Mouse (Mus musculus) hindbrain, embryonic 16.5 days (tissue): Measurements from ENCODE around the gene Loxl3. TPM values are rescaled to one million over a fixed set of nuclear protein-coding genes. Genes with fewer than 3 reads are reported as not detected.

Source experiments
- ATAC-seq: fragments of 200-750 bp; cut with Nextera tagmentation; 2 replicates; pipeline ENCODE4 v1.8.0; 2017; ENCODE audit warnings: moderate TSS enrichment, moderate library complexity
- H3K27ac ChIP-seq: fragments of 300-500 bp; sonication (generic); 2 replicates; pipeline ENCODE4 v1.5.1; 2014; ENCODE audit warnings: low read depth, mild to moderate bottlenecking, control low read depth, low read length, moderate library complexity
- H3K27me3 ChIP-seq: fragments of 300-500 bp; sonication (generic); replicated peaks from 2 replicates; pipeline ENCODE4 v1.6.1; 2014; ENCODE audit warnings: low read length; ENCODE audit not compliant: control insufficient read depth, insufficient read depth
- H3K36me3 ChIP-seq: fragments of 300-500 bp; sonication (generic); 2 replicates; pipeline ENCODE4 v1.6.1; 2014; ENCODE audit warnings: mild to moderate bottlenecking, low read length, moderate library complexity, mixed read lengths; ENCODE audit not compliant: control insufficient read depth, insufficient read depth
- H3K4me1 ChIP-seq: fragments of 300-500 bp; sonication (generic); 2 replicates; pipeline ENCODE4 v1.6.1; 2014; ENCODE audit warnings: low read depth, low read length; ENCODE audit not compliant: control insufficient read depth, insufficient read depth
- H3K4me2 ChIP-seq: fragments of 300-500 bp; sonication (generic); 2 replicates; pipeline ENCODE4 v1.6.1; 2014; ENCODE audit warnings: mild to moderate bottlenecking, low read length, control low read depth, moderate library complexity
- H3K4me3 ChIP-seq: fragments of 300-500 bp; sonication (generic); 2 replicates; pipeline ENCODE4 v1.5.1; 2014; ENCODE audit warnings: mild to moderate bottlenecking, low read length, control low read depth, moderate library complexity
- H3K9ac ChIP-seq: fragments of 300-500 bp; sonication (generic); 2 replicates; pipeline ENCODE4 v1.6.1; 2014; ENCODE audit warnings: low read depth, mild to moderate bottlenecking, control low read depth, low read length, moderate library complexity
- H3K9me3 ChIP-seq: fragments of 300-500 bp; sonication (generic); 2 replicates; pipeline ENCODE4 v1.6.1; 2014; ENCODE audit warnings: mild to moderate bottlenecking, low read length, moderate library complexity; ENCODE audit not compliant: control insufficient read depth
- WGBS: fragments of 180-500 bp; shearing (Covaris S2); extraction: QIAGEN DNeasy Blood & Tissue Kit; methylation state at CpG from one replicate; pipeline ENCODE4 v1.1.7; 2014; 5-methylcytosine and 5-hydroxymethylcytosine counted together
- polyA plus RNA-seq: library from polyadenylated mRNA; unstranded; fragments of >200 nt; fragmentation: Nextera tagmentation; extraction: Ambion mirVana; gene quantifications from 2 replicates; pipeline ENCODE4 v1.2.1, GENCODE M21; 2015

Loxl3 gene
- polyA plus RNA-seq, 1 experiment from 2014 or later, result 7.1 TPM

DNA sequence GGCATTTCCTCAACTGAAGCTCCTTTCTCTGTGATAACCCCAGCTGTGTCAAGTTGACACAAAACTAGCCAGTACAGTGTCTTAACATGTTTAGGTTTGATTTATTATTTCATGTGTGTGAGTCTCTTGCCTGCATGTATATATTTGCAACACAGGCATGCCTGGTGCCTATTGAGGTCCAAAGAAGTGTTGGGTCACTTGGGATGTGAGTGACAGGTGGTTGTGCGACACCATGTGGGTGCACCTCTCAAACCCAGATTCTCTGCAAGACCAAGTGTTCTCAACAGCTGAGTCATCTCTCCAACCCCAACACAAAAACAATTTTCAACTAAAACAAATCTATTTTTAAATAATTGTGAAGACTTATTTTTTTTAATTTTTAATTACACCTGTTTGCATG is 30.9 kb upstream of the Loxl3 start:
- no peaks in the 10 kb centered on the region for H3K27me3 ChIP-seq
- H3K27ac ChIP-seq, result no peak overlapping the region
- H3K36me3 ChIP-seq, result no peaks in the 10 kb centered on the region
- 91% methylated on average over 1 of the region's 1 CpGs for WGBS
- H3K9ac ChIP-seq, result no peak overlapping the region
- no peak for ATAC-seq
- no peaks in the 10 kb centered on the region for H3K9me3 ChIP-seq
- no peak overlapping the region for H3K4me2 ChIP-seq
- H3K4me3 ChIP-seq, result no peak overlapping the region
- H3K4me1 ChIP-seq, result no peaks in the 10 kb centered on the region; the same call in 1 of the 2 replicates

DNA sequence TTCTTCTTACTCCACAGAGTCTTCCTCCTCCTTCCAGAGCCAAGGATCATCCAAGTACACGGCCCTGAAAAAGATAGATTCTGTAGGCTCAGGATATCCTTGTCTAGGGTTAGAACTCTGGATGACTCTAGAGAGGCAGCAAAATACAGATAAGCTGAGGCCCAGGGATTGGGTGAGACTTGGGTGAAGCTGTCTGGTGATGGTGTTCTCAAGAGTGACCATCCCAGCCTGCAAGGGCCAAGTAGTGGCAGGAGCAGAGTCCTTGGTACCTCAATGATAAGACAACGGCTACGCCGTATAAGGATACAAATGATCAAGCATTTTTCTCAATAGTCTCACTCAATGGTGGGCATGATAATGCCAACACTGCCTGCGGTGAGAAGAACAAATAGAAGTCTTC is 30.1 kb upstream of the Loxl3 start:
- Histone ChIP-seq H3K27ac (no peak overlapping the region), H3K4me2 (no peak overlapping the region), H3K4me1 (no peaks in the 10 kb centered on the region; the same call in 1 of the 2 replicates), H3K36me3 (no peaks in the 10 kb centered on the region), H3K9ac (no peak overlapping the region), H3K4me3 (no peak overlapping the region), H3K9me3 (no peaks in the 10 kb centered on the region), H3K27me3 (no peaks in the 10 kb centered on the region)
- no peak for ATAC-seq
- 93% methylated on average over 5 of the region's 5 CpGs for WGBS

DNA sequence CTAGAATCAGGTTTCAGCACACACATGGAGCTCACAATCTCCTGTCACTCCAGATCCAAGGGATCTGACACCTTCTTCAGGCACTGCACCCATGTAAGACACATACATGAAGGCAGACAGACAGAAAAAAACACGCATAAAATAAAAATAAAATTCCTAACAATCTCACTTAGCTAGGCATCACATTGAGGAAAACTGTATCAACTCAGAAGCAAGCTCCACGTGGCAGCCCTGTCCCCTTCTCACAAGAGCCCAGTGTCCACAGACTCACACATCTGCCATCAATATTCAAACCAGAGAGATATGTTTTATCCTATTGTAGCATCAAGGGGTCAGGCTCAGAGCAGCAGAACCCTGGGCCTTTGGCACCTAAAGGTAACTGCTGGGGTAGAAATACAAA is 29.7 kb upstream of the Loxl3 start:
- Histone ChIP-seq H3K4me3 (no peak overlapping the region), H3K27me3 (no peaks in the 10 kb centered on the region), H3K9ac (no peak overlapping the region), H3K36me3 (no peaks in the 10 kb centered on the region), H3K9me3 (no peaks in the 10 kb centered on the region), H3K27ac (no peak overlapping the region), H3K4me1 (no peaks in the 10 kb centered on the region; the same call in 1 of the 2 replicates), H3K4me2 (no peak overlapping the region)
- no peak for ATAC-seq
- 71% methylated on average over 2 of the region's 2 CpGs for WGBS

DNA sequence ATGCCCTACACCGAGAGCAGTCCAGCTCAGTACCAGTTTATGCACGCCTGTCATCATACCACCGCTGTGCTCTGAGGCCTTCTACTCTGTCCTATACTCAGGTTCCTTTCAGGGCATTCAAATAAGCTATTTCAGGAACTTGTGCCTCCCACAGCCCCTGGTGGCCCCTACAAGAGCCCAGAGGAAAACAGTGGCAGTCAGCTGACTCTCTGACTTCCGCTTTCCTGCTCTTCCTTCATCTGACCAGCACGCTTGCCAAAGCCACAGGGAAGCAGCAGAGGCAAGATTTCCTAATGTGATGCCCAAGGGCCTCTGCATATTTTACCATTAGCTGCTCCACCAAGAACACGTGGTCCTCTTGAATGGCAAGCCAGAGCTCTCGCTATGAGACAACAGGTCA is 29.1 kb upstream of the Loxl3 start:
- ATAC-seq, result no peak
- no peaks in the 10 kb centered on the region for H3K36me3 ChIP-seq
- H3K27me3 ChIP-seq, result no peaks in the 10 kb centered on the region
- H3K4me3 ChIP-seq, result no peak overlapping the region
- no peaks in the 10 kb centered on the region for H3K9me3 ChIP-seq
- H3K4me1 ChIP-seq, result no peaks in the 10 kb centered on the region; the same call in 1 of the 2 replicates
- H3K9ac ChIP-seq, result no peak overlapping the region
- H3K27ac ChIP-seq, result no peak overlapping the region
- 54% methylated on average over 7 of the region's 7 CpGs for WGBS
- no peak overlapping the region for H3K4me2 ChIP-seq

DNA sequence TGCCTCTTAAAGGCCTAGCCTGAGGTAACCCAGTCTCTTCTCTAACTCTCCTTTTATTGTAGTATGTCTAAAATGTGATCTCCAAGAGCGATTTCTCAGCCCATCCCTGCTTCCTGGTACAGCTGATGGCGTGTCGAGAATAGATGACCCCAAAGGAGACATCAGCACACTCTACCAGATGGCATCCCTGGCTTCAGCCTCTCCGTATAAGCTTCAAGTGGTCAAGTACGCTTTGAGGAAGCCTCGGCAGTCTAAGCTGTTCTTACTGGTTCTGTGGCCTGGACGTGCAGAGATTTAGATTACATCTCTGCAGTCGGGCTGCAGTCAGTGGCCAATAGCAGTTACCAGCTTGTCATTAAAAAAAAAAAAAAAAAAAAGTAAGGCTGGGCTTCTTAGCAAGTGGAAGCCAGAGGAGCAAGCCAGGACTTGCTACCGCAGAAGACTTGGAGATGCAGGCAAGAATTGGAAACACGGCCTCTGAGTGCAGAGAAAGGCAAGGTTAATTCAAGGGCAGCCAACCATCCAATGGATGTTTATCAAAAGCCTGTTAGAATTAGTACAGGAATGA is 28.4 kb upstream of the Loxl3 start:
- Histone ChIP-seq H3K9me3 (no peaks in the 10 kb centered on the region), H3K9ac (no peak overlapping the region), H3K27ac (no peak overlapping the region), H3K4me3 (no peak overlapping the region), H3K36me3 (no peaks in the 10 kb centered on the region), H3K4me1 (no peaks in the 10 kb centered on the region; the same call in 1 of the 2 replicates), H3K4me2 (no peak overlapping the region), H3K27me3 (no peaks in the 10 kb centered on the region)
- WGBS, result 86% methylated on average over 10 of the region's 10 CpGs
- no peak for ATAC-seq

DNA sequence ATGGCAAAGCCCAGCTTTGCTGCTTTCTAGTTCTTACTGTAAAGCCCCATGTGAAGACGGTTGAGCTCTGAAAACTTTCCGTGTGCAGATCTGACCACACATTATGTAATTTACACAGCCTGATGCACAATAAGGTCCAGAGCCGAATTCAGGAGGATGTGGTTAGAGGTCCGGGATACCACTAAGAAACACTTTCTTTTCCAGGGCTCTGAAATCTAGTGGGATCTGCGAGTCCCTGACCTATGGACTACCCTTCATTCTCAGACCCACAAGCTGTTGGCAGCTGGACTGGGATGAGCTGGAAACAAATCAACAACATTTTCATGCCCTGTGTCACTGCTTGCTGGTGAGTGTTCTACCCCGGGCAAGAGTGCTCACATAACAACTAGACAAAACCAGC is 27.9 kb upstream of the Loxl3 start:
- no peak overlapping the region for H3K27ac ChIP-seq
- WGBS, result 87% methylated on average over 6 of the region's 6 CpGs
- no peak for ATAC-seq
- no peak overlapping the region for H3K4me3 ChIP-seq
- H3K4me2 ChIP-seq, result no peak overlapping the region
- no peaks in the 10 kb centered on the region for H3K9me3 ChIP-seq
- no peaks in the 10 kb centered on the region for H3K27me3 ChIP-seq
- no peaks in the 10 kb centered on the region; the same call in 1 of the 2 replicates for H3K4me1 ChIP-seq
- no peak overlapping the region for H3K9ac ChIP-seq
- no peaks in the 10 kb centered on the region for H3K36me3 ChIP-seq

DNA sequence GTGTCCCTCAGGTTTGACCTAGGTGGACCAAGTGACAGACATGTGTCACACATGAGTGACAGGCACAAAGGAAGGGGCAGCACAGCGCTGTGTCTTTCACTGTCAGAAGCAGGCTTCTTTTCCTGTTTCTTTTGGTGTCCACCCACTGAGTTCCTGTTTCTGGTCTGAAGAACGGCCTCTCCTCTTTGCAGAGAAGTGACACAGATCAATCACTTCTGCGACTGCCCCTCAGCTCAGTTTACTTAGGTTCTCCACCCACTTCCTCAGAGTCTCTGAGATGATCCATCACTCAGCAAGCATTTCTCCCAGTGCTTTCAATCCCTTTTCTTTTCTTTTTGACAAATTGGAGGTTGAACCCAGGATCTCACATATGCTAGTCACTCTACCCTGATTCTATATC is 25.3 kb upstream of the Loxl3 start:
- no peak overlapping the region for H3K4me3 ChIP-seq
- no peak overlapping the region for H3K4me2 ChIP-seq
- no peak overlapping the region for H3K27ac ChIP-seq
- H3K4me1 ChIP-seq, result no peaks in the 10 kb centered on the region; the same call in 1 of the 2 replicates
- no peak overlapping the region for H3K9ac ChIP-seq
- H3K27me3 ChIP-seq, result no peaks in the 10 kb centered on the region
- no peaks in the 10 kb centered on the region for H3K36me3 ChIP-seq
- ATAC-seq, result no peak
- 52% methylated on average over 3 of the region's 3 CpGs for WGBS
- no peaks in the 10 kb centered on the region for H3K9me3 ChIP-seq

DNA sequence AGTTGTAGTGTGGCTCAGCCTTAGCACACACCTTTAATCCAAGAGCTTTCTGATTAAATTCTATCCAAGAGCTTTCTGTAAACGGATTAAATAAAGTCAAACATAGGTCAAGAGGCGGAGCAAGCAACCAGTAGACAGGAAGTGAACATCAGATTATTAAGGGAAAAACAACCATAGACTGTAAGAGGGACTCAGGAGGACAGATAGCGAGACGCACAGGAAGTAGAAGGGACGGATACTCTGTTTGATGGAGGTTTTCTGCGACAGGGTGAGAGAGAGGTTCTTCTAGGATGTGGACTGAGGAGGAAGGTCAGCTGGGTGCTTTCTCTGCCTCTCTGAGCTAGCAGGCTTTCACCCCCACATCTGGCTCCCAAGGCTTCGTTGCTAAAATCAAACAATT is 24.0 kb upstream of the Loxl3 start:
- no peaks in the 10 kb centered on the region for H3K27me3 ChIP-seq
- H3K9ac ChIP-seq, result no peak overlapping the region
- ATAC-seq, result no peak
- H3K4me2 ChIP-seq, result no peak overlapping the region
- 81% methylated on average over 7 of the region's 7 CpGs for WGBS
- no peaks in the 10 kb centered on the region for H3K9me3 ChIP-seq
- no peak overlapping the region for H3K4me3 ChIP-seq
- H3K4me1 ChIP-seq, result no peaks in the 10 kb centered on the region
- H3K27ac ChIP-seq, result no peak overlapping the region
- H3K36me3 ChIP-seq, result no peaks in the 10 kb centered on the region

DNA sequence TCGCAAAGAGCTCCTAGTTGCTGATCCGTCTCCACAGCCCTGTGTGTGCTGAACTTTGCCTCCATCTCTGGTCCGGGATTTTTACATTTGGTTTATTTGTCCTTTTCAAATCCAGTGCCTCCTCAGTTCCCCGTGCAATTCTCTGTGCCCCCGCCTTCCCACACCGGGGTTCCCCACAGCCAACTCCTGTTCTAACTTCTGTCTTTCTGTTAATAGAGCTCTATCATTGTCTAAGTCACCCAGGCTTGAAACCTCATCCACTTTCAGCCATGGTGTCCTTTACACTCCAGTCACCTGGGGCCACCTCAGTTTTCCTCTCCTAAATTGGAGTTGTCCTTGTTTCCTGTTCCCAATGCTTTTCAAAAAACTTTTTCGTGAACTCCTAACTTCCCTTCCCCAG is 22.7 kb upstream of the Loxl3 start:
- Histone ChIP-seq H3K27me3 (no peaks in the 10 kb centered on the region), H3K4me3 (no peak overlapping the region), H3K27ac (no peak overlapping the region), H3K4me1 (no peaks in the 10 kb centered on the region), H3K4me2 (no peak overlapping the region), H3K9ac (no peak overlapping the region), H3K36me3 (no peaks in the 10 kb centered on the region), H3K9me3 (no peaks in the 10 kb centered on the region)
- no peak for ATAC-seq
- WGBS, result 86% methylated on average over 7 of the region's 7 CpGs

DNA sequence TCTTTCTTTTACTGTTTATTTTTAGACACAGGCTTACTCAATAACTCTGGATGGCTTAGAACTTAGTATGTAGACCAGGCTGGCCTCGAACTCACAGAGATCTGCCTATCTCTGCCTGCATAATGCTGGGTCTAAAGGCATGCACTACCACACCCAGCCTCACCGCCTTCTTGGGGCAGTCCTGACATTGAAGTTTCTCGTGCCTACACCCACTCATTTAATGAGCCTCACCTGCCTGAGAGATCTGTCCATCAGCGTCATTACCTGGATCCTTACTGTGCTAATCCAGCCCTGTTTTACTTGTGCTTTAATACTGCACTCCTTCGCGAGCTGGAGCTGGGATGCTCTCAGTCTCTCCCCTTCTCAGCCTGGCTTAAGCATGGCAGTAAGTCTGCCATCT is 22.2 kb upstream of the Loxl3 start:
- H3K4me2 ChIP-seq, result no peak overlapping the region
- H3K4me3 ChIP-seq, result no peak overlapping the region
- no peak overlapping the region for H3K9ac ChIP-seq
- H3K27me3 ChIP-seq, result no peaks in the 10 kb centered on the region
- no peak for ATAC-seq
- WGBS, result 75% methylated on average over 6 of the region's 6 CpGs
- no peaks in the 10 kb centered on the region for H3K36me3 ChIP-seq
- no peaks in the 10 kb centered on the region for H3K9me3 ChIP-seq
- no peak overlapping the region for H3K27ac ChIP-seq
- H3K4me1 ChIP-seq, result no peaks in the 10 kb centered on the region
